In the genomic region with DNA sequence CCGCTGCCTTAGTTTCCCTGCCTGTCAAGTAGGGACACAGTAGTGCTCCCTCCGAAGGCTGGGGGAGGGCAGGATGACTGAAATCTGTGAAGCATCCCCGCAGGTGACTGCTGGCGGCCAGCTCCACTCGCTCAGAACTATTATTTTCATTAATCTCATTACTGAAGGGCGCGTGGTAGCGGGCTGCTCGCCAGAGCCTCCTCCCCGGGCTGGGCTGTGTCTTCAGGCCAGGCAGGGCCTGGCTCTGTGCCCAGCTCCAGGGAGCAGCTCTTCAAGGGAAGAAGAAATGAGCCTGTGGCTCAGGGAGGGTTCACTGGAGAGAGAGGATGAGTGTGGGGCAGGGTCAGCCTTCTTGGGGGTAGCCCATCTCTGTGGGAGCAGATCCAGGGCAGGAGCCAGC, we compare ENCODE assay signal across 7 mouse cellular contexts. TPM values are rescaled to one million over a fixed set of nuclear protein-coding genes. Genes with fewer than 3 reads are reported as not detected.
A peak's percentile ranks its signal among the peaks of the same experiment; 100 is the strongest.
DNase-seq lines count a peak whose midpoint lies in the region; ATAC-seq and TF ChIP-seq lines count a peak whose summit lies in the region.

No protein-coding gene starts in this region.

- CTCF ChIA-PET in Patski (lab: Charles Lee), result interaction anchor here (1.2 to 1.9 kb wide), 4 partner anchors 73 to 89 kb away, joined by 3 to 4 read pairs (median 4); no protein-coding TSS in a partner anchor

- H3K4me2 ChIP-seq in forebrain, embryonic 13.5 days, result peak overlapping the region; percentile 24; the same call in 1 of the 2 replicates
- peak overlapping the region; percentile 26; the same call in 1 of the 2 replicates for H3K4me2 ChIP-seq in limb, embryonic 15.5 days

- no peaks in the 10 kb centered on the region for H3K36me3 ChIP-seq in forebrain, embryonic 13.5 days (ENCODE audit: poor library complexity, severe bottlenecking)
- H3K36me3 ChIP-seq in limb, embryonic 15.5 days, result no peaks in the 10 kb centered on the region

- WGBS in forebrain, embryonic 13.5 days, result 4% methylated on average over 10 of the region's 10 CpGs
- 10% methylated on average over 10 of the region's 10 CpGs for WGBS in limb, embryonic 15.5 days

- H3K27me3 ChIP-seq in Patski, result no peaks in the 10 kb centered on the region
- H3K27me3 ChIP-seq in forebrain, embryonic 13.5 days, result peaks cover 71% of the 10 kb centered on the region
- H3K27me3 ChIP-seq in limb, embryonic 15.5 days, result peaks cover 2% of the 10 kb centered on the region; the same call in 1 of the 2 replicates

- H3K27ac ChIP-seq in forebrain, embryonic 13.5 days, result 0 out of 2 replicates have a peak overlapping the region, but pooled peaks have one; percentile 6
- H3K27ac ChIP-seq in limb, embryonic 15.5 days, result no peak overlapping the region

- H3K9ac ChIP-seq in forebrain, embryonic 13.5 days, result no peak overlapping the region
- H3K9ac ChIP-seq in limb, embryonic 15.5 days, result no peak overlapping the region

- H3K9me3 ChIP-seq in forebrain, embryonic 13.5 days (replicated peaks), result no peaks in the 10 kb centered on the region
- H3K9me3 ChIP-seq in limb, embryonic 15.5 days, result no peaks in the 10 kb centered on the region

- TF ChIP-seq CTCF in Patski (IDR thresholded peaks at IDR 0.05), result no peak

- DNase-seq in Patski (ENCODE audit: low read depth, low spot score), result peak; percentile 64
- peak; percentile 87 to 93 for DNase-seq in adrenal gland, postnatal 36 days
- DNase-seq in heart, postnatal 4 days, result peak; percentile 88
- DNase-seq in ovary, postnatal 36 days (ENCODE audit: low spot score), result peak; percentile 89
- DNase-seq in natural killer cell, adult 2 months (ENCODE audit: low spot score in 2 of 2), result no peak

- ATAC-seq in Patski, result peak; percentile 44
- peak; percentile 77 for ATAC-seq in forebrain, embryonic 13.5 days
- ATAC-seq in limb, embryonic 15.5 days (ENCODE audit: insufficient number of reproducible peaks, low FRiP score, low TSS enrichment, low read depth), result no peak

- peaks cover 22% of the 10 kb centered on the region for H3K4me1 ChIP-seq in forebrain, embryonic 13.5 days
- peaks cover 38% of the 10 kb centered on the region for H3K4me1 ChIP-seq in limb, embryonic 15.5 days

- in situ Hi-C loops in Patski (cut with MboI; ENCODE audit: low pct_unique_long_range_greater_than_20kb), result no loop called here

- no peak overlapping the region for H3K4me3 ChIP-seq in forebrain, embryonic 13.5 days
- H3K4me3 ChIP-seq in limb, embryonic 15.5 days, result no peak overlapping the region

- POLR2A ChIA-PET in Patski (lab: Charles Lee), result interaction anchor here (0.7 to 1.0 kb wide), 2 partner anchors 37 to 78 kb away, joined by 3 to 4 read pairs; no protein-coding TSS in a partner anchor

RNA-seq across cellular contexts. Expression of a gene that starts 38.3 kb away (rescaled TPM):
- not detected for polyA plus RNA-seq in Patski (2021)
- total RNA-seq in adrenal gland, postnatal 36 days (2021), result 10 to 100 TPM; 21.7 to 31.3 TPM
- polyA plus RNA-seq in forebrain, embryonic 13.5 days (2015; fragmentation: Nextera tagmentation; extraction: Ambion mirVana), result 15.5 and 16.7 TPM in 2 replicates
- total RNA-seq in heart, postnatal 4 days (2021), result 10 to 100 TPM; 10.1 to 13.4 TPM
- polyA plus RNA-seq in limb, embryonic 15.5 days (2015; fragmentation: Nextera tagmentation; extraction: Ambion mirVana), result 59.7 and 67.1 TPM in 2 replicates

Comparison
In these comparisons a context has a peak if more than half of its experiments do, and no peak if none do; other contexts are left out.
1. DNase-seq: peak in Patski (single experiment), adrenal gland, postnatal 36 days (2 of 2), heart, postnatal 4 days (single experiment) and ovary, postnatal 36 days (single experiment); none in natural killer cell, adult 2 months (0 of 2).
2. RNA of a gene that starts 38.3 kb away (polyA plus RNA-seq): 59.7 to 67.1 TPM in limb, embryonic 15.5 days and 15.5 to 16.7 TPM in forebrain, embryonic 13.5 days; not detected in Patski (single experiment); every median in the first group is over 10 times any median in the second.